Mouse (Mus musculus): Measurements from ENCODE around the gene Tle4. TPM values are rescaled to one million over a fixed set of nuclear protein-coding genes. Genes with fewer than 3 reads are reported as not detected.

The Tle4 gene
- polyA plus RNA-seq, 1 experiment from 2014 or later: 34.9 TPM

DNA sequence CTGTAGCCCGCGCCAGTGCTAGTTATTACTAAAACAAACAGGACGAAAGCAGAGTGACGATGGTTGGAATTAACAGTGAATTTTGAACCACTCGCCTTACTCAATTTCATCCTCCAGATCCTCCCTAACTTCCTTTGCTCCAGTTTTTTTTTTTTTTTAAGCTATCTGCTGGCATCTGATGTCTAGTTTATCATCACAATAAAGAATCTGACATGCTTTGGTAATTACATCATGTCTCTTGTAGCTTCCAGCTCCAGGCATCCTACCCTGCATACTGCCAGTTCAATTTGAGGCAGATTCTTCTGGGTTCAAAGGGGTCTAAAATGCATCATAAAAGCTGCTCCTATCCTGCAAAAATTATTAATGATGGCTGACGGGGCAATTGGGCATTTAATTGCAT, 181.9 kb downstream of the Tle4 start:
- Histone ChIP-seq H3K4me1 (peaks cover 26% of the 10 kb centered on the region), H3K36me3 (no peaks in the 10 kb centered on the region), H3K27me3 (no peaks in the 10 kb centered on the region), H3K4me2 (replicated peaks) (no peak overlapping the region), H3K9ac (replicated peaks) (no peak overlapping the region), H3K27ac (replicated peaks) (0 out of 2 replicates have a peak overlapping the region, but pooled peaks have one; percentile 12), H3K4me3 (no peak overlapping the region), H3K9me3 (no peaks in the 10 kb centered on the region)
- 40% methylated on average over 6 of the region's 6 CpGs for whole genome bisulfite sequencing
- 0 out of 2 replicates have a peak, but pooled peaks have one; percentile 26 for ATAC-seq (replicated peaks)

DNA sequence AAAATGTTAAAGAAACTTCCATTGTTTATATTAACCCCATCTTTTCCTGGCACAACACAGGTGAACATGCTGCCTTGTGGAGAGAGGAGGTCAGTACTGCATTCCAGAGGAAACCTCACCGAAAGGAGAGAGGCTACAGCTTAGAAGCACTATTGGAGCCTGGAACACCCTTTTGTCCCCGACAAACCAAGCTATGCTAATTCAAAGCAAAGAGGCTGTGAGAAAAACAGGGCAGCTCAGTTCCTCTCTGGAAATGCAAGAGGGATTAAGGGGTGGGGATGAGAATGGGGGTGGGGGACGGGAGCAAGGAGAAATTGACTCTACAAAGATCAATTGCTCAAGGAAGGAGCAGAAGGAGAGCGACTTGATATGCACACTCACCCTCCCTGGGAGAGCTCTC, 182.9 kb downstream of the Tle4 start:
- Histone ChIP-seq H3K4me1 (peaks cover 26% of the 10 kb centered on the region), H3K4me3 (no peak overlapping the region), H3K27me3 (no peaks in the 10 kb centered on the region), H3K4me2 (replicated peaks) (no peak overlapping the region), H3K9me3 (no peaks in the 10 kb centered on the region), H3K36me3 (no peaks in the 10 kb centered on the region), H3K27ac (replicated peaks) (no peak overlapping the region), H3K9ac (replicated peaks) (no peak overlapping the region)
- WGBS: 3% methylated on average over 4 of the region's 4 CpGs
- peak; percentile 27; the same call in 1 of the 2 replicates for ATAC-seq (replicated peaks)

DNA sequence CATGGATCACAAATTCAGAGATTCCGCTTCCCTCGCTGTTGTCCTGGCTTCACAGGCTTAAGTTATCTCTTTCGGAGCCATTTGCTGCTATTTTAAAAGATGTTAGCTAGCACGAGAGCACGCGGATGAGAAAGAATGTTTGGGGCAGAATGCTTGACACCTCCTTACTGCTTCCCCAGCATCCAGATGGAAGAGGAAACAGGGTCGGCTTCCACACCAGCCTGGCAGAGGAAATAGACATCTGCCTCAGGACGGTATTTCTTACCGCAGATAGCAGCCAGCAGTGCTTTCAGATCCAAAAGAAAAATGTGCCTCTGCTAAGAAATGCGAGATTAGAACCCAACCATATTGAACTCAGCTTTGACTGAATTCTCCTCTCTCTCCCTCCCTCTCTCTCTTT, 191.2 kb downstream of the Tle4 start:
- no peaks in the 10 kb centered on the region for H3K36me3 ChIP-seq
- ATAC-seq (replicated peaks): no peak; the same call in 1 of the 2 replicates

More for the DNA sequence above, 191.2 kb downstream of the Tle4 start:
- no peaks in the 10 kb centered on the region for H3K9me3 ChIP-seq
- H3K4me1 ChIP-seq: no peaks in the 10 kb centered on the region
- no peak overlapping the region for H3K27ac ChIP-seq (replicated peaks)
- no peaks in the 10 kb centered on the region for H3K27me3 ChIP-seq
- no peak overlapping the region for H3K9ac ChIP-seq (replicated peaks)
- H3K4me3 ChIP-seq: no peak overlapping the region
- WGBS: 70% methylated on average over 10 of the region's 10 CpGs
- H3K4me2 ChIP-seq (replicated peaks): no peak overlapping the region

Measured in forebrain, embryonic 15.5 days (tissue).